Mouse (Mus musculus): ENCODE measurements at regions not wholly inside any gene's neighbourhood (a gene's known extent, or its start where the extent isn't known, plus 50 kb on each side); places are given as distances from the start of the nearest gene placed in this dataset.
"Not testable (repeated sequence)": the region's sequence is repeated elsewhere in the genome, so short reads cannot be mapped to it uniquely, and the experiment has no call there.

GRCm38 (mm10) chr5:3150766-3151165 is 190.5 kb upstream of the Cdk6 start:
- TF ChIP-seq FOSL1 (IDR thresholded peaks at IDR 0.05; ENCODE audit: insufficient read depth, low read length, poor library complexity, severe bottlenecking); CEBPB (IDR thresholded peaks at IDR 0.05; ENCODE audit: low read depth); CTCF (IDR thresholded peaks at IDR 0.05; ENCODE audit: control insufficient read depth, insufficient read depth, insufficient read length): not testable (repeated sequence)
